ENCODE assay signal across 22 mouse cellular contexts in genomic region chr1:40830712-40831507, GRCm38 (mm10). TPM values are rescaled to one million over a fixed set of nuclear protein-coding genes. Genes with fewer than 3 reads are reported as not detected.
DNase-seq lines count a peak whose midpoint lies in the region; ATAC-seq and TF ChIP-seq lines count a peak whose summit lies in the region.
"Had no signal": no experiment of that assay in that cellular context is flagged by ENCODE, and none has a peak within 500 bp of the region (broad histone marks: within the 10 kb centered on the region; RNA-seq: fewer than 3 reads in every experiment).

No protein-coding gene starts in this region.

- no peak for DNase-seq in intestine, embryonic 14.5 days (ENCODE audit: low spot score)
- DNase-seq in cerebellum, postnatal 4 days (ENCODE audit: low spot score in 2 of 2) = no peak
- DNase-seq in urinary bladder, postnatal 25 days (ENCODE audit: low spot score) = no peak
- no peak for DNase-seq in cerebellum, postnatal 36 days
- DNase-seq: adrenal gland, adult 2 months; adrenal gland, postnatal 10 days; adrenal gland, postnatal 25 days; cerebellum, adult 11 months; cerebellum, adult 18-20 months; cerebellum, adult 8-10 months; cerebellum, adult 9-11 months; cerebellum, postnatal 14 days; embryo, embryonic 11 days had no signal

- 0 out of 2 replicates have a peak, but pooled peaks have one; percentile 43 for ATAC-seq in intestine, embryonic 14.5 days (replicated peaks; ENCODE audit: low FRiP score, low TSS enrichment, low read depth)
- ATAC-seq in intestine, embryonic 15.5 days = peak; percentile 81
- peak; percentile 84 for ATAC-seq in intestine, postnatal 0 days
- ATAC-seq: forebrain, embryonic 14.5 days; forebrain, embryonic 16.5 days had no signal

- no peaks in the 10 kb centered on the region for H3K36me3 ChIP-seq in intestine, embryonic 14.5 days (ENCODE audit: control insufficient read depth, insufficient read depth, low read length)
- H3K36me3 ChIP-seq in intestine, embryonic 15.5 days = no peaks in the 10 kb centered on the region
- H3K36me3 ChIP-seq in intestine, postnatal 0 days (ENCODE audit: control insufficient read depth, insufficient read depth) = no peaks in the 10 kb centered on the region
- H3K36me3 ChIP-seq: embryonic facial prominence, embryonic 13.5 days; embryonic facial prominence, embryonic 15.5 days; forebrain, embryonic 10.5 days; forebrain, embryonic 12.5 days had no signal

- H3K27me3 ChIP-seq in intestine, embryonic 14.5 days (replicated peaks; ENCODE audit: control insufficient read depth, insufficient read depth, low read length) = no peaks in the 10 kb centered on the region
- H3K27me3 ChIP-seq in intestine, embryonic 15.5 days (replicated peaks) = no peaks in the 10 kb centered on the region
- no peaks in the 10 kb centered on the region for H3K27me3 ChIP-seq in intestine, postnatal 0 days (replicated peaks; ENCODE audit: control insufficient read depth, insufficient read depth, low read length)
- H3K27me3 ChIP-seq: embryonic facial prominence, embryonic 13.5 days; embryonic facial prominence, embryonic 15.5 days; forebrain, embryonic 12.5 days had no signal

- no peak overlapping the region for H3K27ac ChIP-seq in intestine, embryonic 14.5 days (ENCODE audit: low read depth)
- H3K27ac ChIP-seq in intestine, embryonic 15.5 days = no peak overlapping the region
- H3K27ac ChIP-seq in intestine, postnatal 0 days (ENCODE audit: low read depth, low read length) = no peak overlapping the region
- H3K27ac ChIP-seq: embryonic facial prominence, embryonic 13.5 days; embryonic facial prominence, embryonic 15.5 days; forebrain, embryonic 10.5 days; forebrain, embryonic 12.5 days had no signal

- no peak overlapping the region for H3K4me3 ChIP-seq in intestine, embryonic 14.5 days (ENCODE audit: low read depth, low read length)
- H3K4me3 ChIP-seq in intestine, embryonic 15.5 days (replicated peaks) = no peak overlapping the region
- no peak overlapping the region for H3K4me3 ChIP-seq in intestine, postnatal 0 days (ENCODE audit: low read depth, low read length)
- H3K4me3 ChIP-seq: embryonic facial prominence, embryonic 13.5 days; embryonic facial prominence, embryonic 15.5 days; erythroblast, embryonic 14.5 days; forebrain, embryonic 10.5 days; forebrain, embryonic 12.5 days had no signal

- WGBS in intestine, embryonic 14.5 days = 74% methylated on average over 4 of the region's 4 CpGs
- WGBS in intestine, embryonic 15.5 days = 60% methylated on average over 4 of the region's 4 CpGs
- 44% methylated on average over 4 of the region's 4 CpGs for WGBS in intestine, postnatal 0 days

- H3K4me2 ChIP-seq in intestine, embryonic 14.5 days (ENCODE audit: low read length) = no peak overlapping the region
- H3K4me2 ChIP-seq in intestine, embryonic 15.5 days (replicated peaks) = no peak overlapping the region
- H3K4me2 ChIP-seq in intestine, postnatal 0 days (replicated peaks; ENCODE audit: low read depth) = no peak overlapping the region
- H3K4me2 ChIP-seq: embryonic facial prominence, embryonic 13.5 days; embryonic facial prominence, embryonic 15.5 days; forebrain, embryonic 12.5 days had no signal

- no peak overlapping the region for H3K9ac ChIP-seq in intestine, embryonic 14.5 days (ENCODE audit: low read length)
- H3K9ac ChIP-seq in intestine, embryonic 15.5 days = no peak overlapping the region
- H3K9ac ChIP-seq in intestine, postnatal 0 days (ENCODE audit: low read depth, low read length) = no peak overlapping the region
- H3K9ac ChIP-seq: embryonic facial prominence, embryonic 13.5 days; embryonic facial prominence, embryonic 15.5 days; forebrain, embryonic 12.5 days had no signal

- TF ChIP-seq CTCF in intestine, postnatal 0 days (IDR thresholded peaks at IDR 0.05; ENCODE audit: low read depth) = no peak

- H3K9me3 ChIP-seq in intestine, embryonic 14.5 days (ENCODE audit: control insufficient read depth, low read length) = no peaks in the 10 kb centered on the region
- no peaks in the 10 kb centered on the region for H3K9me3 ChIP-seq in intestine, embryonic 15.5 days
- H3K9me3 ChIP-seq in intestine, postnatal 0 days (ENCODE audit: control insufficient read depth) = no peaks in the 10 kb centered on the region
- H3K9me3 ChIP-seq: embryonic facial prominence, embryonic 13.5 days; embryonic facial prominence, embryonic 15.5 days; forebrain, embryonic 10.5 days; forebrain, embryonic 12.5 days had no signal

- no peaks in the 10 kb centered on the region for H3K4me1 ChIP-seq in intestine, embryonic 14.5 days (replicated peaks; ENCODE audit: control insufficient read depth, insufficient read depth, low read length)
- H3K4me1 ChIP-seq in intestine, embryonic 15.5 days (replicated peaks) = no peaks in the 10 kb centered on the region
- H3K4me1 ChIP-seq in intestine, postnatal 0 days (replicated peaks; ENCODE audit: control insufficient read depth, insufficient read depth, low read length) = no peaks in the 10 kb centered on the region
- H3K4me1 ChIP-seq: embryonic facial prominence, embryonic 13.5 days; embryonic facial prominence, embryonic 15.5 days had no signal

RNA-seq across cellular contexts. Expression of gene Tmem182, which starts 25.5 kb away (rescaled TPM):
- 0.19 and 0.30 TPM in 2 replicates for polyA plus RNA-seq in intestine, embryonic 14.5 days (2014; fragmentation: Nextera tagmentation; extraction: Ambion mirVana)
- polyA plus RNA-seq in intestine, embryonic 15.5 days (2015; fragmentation: Nextera tagmentation; extraction: Ambion mirVana) = 0.11 and 0.25 TPM in 2 replicates
- 0.05 and 0.16 TPM in 2 replicates for polyA plus RNA-seq in intestine, postnatal 0 days (2015; fragmentation: Nextera tagmentation; extraction: Ambion mirVana)
- polyA plus RNA-seq: erythroblast, embryonic 14.5 days; forebrain, embryonic 10.5 days; forebrain, embryonic 14.5 days; forebrain, embryonic 16.5 days had no signal

RNA-seq across cellular contexts. Expression of gene Mfsd9, which starts 40.4 kb away (rescaled TPM):
- polyA plus RNA-seq in intestine, embryonic 14.5 days (2014; fragmentation: Nextera tagmentation; extraction: Ambion mirVana) = 4.2 and 4.6 TPM in 2 replicates
- polyA plus RNA-seq in intestine, embryonic 15.5 days (2015; fragmentation: Nextera tagmentation; extraction: Ambion mirVana) = 4.7 and 4.8 TPM in 2 replicates
- 7.6 and 7.8 TPM in 2 replicates for polyA plus RNA-seq in intestine, postnatal 0 days (2015; fragmentation: Nextera tagmentation; extraction: Ambion mirVana)
